Mouse (Mus musculus): ENCODE measurements around the gene Cplx1.
"Not testable (repeated sequence)": the region's sequence is repeated elsewhere in the genome, so short reads cannot be mapped to it uniquely, and the experiment has no call there.

The Cplx1 gene

DNA sequence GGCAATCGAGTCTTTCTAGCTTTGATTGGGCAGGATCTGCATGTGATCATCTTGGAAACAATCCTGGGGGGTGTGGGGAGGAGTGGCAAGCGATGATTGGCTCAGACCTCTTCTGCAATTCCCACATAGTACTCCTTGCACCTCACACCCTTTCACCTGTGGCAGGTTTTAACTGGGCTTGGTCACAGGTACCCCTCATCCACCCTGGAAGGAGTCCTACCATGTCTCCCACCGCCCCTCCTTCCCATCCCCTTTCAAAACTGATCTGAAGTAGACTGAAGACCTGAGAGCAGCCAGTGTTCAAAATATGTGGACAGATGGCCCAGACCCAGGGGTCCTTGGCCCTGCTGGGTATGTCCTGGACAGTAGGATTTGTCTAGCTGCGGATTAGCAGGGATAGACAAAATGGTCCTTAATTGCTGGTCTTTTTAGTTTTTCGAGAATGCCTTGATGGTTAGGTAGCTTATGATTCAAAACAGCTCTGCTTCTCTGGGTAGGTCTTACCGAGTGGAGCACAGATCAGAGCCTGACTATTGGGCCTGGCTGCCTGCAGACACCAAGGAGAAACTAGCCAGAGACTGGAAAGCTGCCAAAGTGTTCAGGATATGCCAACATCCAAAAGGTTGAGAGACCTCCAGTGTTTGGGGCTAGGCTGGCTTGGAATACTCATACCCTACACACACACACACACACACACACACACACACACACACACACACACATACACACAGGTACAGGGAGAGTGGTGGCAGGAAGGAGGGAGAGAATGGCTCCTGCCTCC is 34.1 kb downstream of the Cplx1 start:
- no peak for DNase-seq

DNA sequence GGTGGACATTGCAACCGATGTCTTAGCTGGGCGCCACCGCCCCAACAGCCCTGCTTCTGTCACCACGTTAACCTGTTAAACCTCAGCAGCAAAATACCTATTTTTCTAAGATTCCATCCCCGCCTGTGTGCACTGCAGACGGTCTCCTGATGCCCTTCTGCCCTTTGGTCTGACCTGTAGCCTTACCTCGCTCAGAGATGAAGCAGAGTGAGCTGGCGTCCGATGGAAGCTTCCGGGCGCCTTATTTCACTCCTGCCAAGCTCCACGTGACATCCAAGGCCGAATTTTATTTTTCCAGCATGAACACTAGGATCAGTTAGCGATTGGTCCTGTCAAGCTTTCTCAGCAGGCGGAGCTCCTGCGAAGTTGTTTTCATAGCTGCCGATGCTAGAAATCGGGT is 47.5 kb downstream of the Cplx1 start:
- no peak for DNase-seq

DNA sequence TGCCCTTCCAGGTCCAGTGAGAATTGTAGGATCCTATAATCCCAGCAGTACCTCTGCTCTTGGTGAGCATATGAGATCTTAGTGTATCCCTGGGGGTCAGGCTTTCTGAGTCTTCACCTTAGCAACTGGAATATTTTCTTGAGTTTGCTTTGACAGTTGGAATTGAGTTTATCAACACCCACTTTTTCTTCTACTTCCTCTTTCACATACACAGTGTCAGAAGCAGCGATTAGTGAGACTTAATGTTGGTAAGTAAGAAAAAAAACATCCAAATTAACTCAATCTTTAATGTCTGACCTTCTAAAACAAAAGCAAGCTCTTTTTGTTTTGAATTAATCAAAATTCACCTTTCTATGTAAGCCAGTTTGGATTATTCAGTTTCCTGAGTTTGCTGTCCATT is 48.3 kb downstream of the Cplx1 start:
- DNase-seq: no peak

DNA sequence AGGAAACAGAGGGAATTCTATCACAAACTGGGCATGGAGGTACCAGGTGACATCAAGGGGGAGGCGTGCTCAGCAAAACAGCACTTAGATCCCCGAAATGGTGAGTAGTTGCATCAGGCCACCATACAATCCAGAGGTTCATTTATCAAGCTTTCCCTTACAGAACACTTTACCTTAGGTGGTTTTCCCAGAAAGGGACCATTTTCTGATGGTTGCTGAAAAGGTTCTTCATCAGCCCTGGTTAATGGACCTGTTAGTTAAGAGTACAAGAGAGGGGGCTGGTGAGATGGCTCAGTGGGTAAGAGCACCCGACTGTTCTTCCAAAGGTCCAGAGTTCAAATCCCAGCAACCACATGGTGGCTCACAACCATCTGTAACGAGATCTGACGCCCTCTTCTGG is 63.7 kb downstream of the Cplx1 start:
- DNase-seq: not testable (repeated sequence)

DNA sequence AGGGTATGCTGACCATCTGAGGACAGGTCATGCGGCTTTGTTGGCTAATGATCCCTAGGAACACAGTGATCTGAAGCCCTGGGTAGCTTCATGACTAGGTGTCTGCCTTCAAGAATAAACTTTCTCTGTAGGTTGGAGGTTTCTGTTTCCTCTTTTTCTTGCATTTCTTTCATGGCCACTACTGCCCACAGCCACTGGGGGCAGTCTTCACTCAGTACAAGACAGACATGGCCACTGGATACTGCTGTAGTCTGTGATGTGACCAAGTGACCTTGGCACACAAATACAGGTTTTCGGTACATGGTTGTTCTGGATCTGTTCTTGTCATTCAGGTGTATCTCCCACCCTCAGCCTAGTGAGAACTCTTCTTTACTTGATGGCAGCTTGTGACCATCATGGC is 64.6 kb downstream of the Cplx1 start:
- peak; percentile 22 to 28 for DNase-seq

DNA sequence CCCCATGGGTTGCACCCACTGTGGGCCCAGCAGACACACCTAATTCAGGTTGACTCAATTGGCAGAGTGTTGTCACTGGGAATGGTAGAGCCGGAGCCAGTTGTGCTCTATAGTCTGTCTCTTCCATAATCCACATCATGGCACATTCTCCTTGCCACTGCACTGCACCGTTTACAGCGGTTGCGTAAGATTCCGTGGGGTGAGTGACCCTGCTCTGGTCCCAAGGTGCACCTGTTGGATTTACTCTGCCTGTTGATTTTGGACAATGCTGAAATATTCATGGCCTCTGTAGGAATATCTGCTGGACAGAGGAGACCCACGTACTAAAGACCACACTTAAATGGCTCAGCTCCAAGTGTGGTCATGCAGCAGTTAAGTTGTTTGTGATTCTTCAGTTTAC is 66.8 kb downstream of the Cplx1 start:
- no peak for DNase-seq

DNA sequence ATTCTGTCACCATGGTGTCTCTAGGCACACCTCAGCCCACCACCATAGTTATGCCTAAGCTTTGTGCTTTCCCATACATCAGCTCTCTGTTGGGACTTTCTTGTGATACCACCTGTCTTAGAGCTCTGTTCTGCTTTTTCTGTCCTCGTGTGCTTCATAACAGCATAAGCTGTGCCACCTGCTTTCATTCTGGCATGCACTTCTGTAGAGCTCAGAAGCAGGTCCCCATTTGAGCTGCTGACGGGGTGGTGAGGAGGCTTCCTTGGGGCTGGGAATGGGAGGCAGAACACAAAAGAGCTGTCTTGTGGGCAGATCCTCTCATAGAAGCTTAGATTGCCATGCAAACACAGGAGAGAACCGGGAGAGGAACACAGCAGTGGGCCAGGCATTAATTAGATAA is 73.8 kb downstream of the Cplx1 start:
- DNase-seq: no peak

DNA sequence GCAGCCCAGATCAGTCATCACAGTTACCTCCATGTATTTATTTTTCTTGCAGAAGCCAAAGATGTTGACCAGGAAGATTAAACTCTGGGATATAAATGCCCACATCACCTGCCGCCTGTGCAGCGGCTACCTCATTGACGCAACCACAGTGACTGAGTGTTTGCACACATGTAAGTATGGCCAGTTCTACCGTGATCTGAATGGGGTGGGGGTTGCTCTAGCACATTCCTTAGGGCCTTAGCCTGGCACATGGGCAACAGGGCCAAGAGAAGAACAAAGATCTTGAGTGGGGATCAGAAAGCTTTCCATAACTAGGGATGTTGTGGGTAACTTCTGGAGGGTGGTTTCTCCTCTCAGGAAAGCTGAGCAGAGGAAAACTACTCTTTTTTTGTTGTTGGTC is 76.1 kb downstream of the Cplx1 start:
- no peak for DNase-seq

DNA sequence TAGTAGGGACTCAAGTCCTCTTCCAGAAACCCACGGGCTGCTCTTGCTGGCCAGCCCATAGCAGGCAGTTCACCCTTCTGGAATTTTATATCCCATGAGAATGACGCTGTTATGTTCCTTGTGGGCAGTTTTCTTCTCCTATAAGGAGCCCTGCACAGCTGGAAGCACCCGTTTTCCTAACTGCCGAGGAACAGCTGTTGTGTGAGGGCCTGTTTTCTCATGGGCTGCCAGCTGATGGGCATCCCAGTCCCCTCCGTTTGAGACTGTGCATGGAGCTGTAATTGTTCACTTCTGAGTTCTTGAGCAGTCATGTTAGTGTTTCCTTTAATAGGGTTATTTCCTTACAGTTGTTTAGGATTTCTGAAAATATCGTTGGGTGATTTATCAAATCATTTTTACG is 80.2 kb downstream of the Cplx1 start:
- DNase-seq: no peak

Data from thymus, postnatal 36 days (tissue).